Mouse (Mus musculus) G1E (cell line): Measurements from ENCODE around the gene Sis. TPM values are rescaled to one million over a fixed set of nuclear protein-coding genes. Genes with fewer than 3 reads are reported as not detected.

Experiments
- ATAC-seq: 2 replicates; pipeline ENCODE4 v1.8.0; 2016; ENCODE audit warnings: mild to moderate bottlenecking; ENCODE audit not compliant: insufficient number of reproducible peaks, poor library complexity, low FRiP score, severe bottlenecking; ENCODE audit errors: extremely low read depth
- DNase-seq: peaks from one replicate; pipeline ENCODE4 v3.0.0; 2012; ENCODE audit warnings: low spot score
- H3K27me3 ChIP-seq: 2 replicates; pipeline ENCODE4 v1.6.1; 2012; ENCODE audit warnings: mild to moderate bottlenecking, low read length, inconsistent platforms; ENCODE audit not compliant: insufficient read depth
- H3K36me3 ChIP-seq: replicated peaks from 2 replicates; pipeline ENCODE3; 2012; ENCODE audit warnings: mild to moderate bottlenecking, inconsistent platforms
- H3K4me1 ChIP-seq: 2 replicates; pipeline ENCODE4 v1.6.1; 2012; ENCODE audit warnings: low read depth, low read length, inconsistent platforms, mixed read lengths; ENCODE audit not compliant: insufficient read depth
- H3K4me3 ChIP-seq: 2 replicates; pipeline ENCODE4 v1.5.1; 2012; ENCODE audit warnings: low read depth, mild to moderate bottlenecking, inconsistent platforms, low read length, moderate library complexity, mixed read lengths
- H3K9me3 ChIP-seq: replicated peaks from 2 replicates; pipeline ENCODE4 v1.6.1; 2012; ENCODE audit warnings: inconsistent platforms
- CTCF ChIP-seq: IDR thresholded peaks from 2 replicates; pipeline ENCODE4 v1.5.1; 2012; ENCODE audit warnings: low read depth, low read length, inconsistent platforms, mixed read lengths
- GATA1 ChIP-seq: IDR thresholded peaks from 2 replicates; pipeline ENCODE4 v1.6.1; 2012; ENCODE audit warnings: borderline replicate concordance, low read length, inconsistent platforms, mixed read lengths
- GATA2 ChIP-seq: IDR thresholded peaks from 2 replicates; pipeline ENCODE4 v1.6.1; 2012; ENCODE audit warnings: low read depth, low read length, inconsistent platforms, borderline replicate concordance
- POLR2AphosphoS5 ChIP-seq: IDR thresholded peaks from 2 replicates; pipeline ENCODE4 v1.6.1; 2012; ENCODE audit warnings: low read depth, low read length, inconsistent platforms; ENCODE audit not compliant: insufficient replicate concordance
- TAL1 ChIP-seq: conservative IDR thresholded peaks from 2 replicates; pipeline ENCODE4 v1.6.1; 2012; ENCODE audit warnings: low read depth, low read length, inconsistent platforms, mixed read lengths
- polyA plus RNA-seq: library from polyadenylated mRNA; stranded (reverse); fragments of >175 nt; gene quantifications from 2 replicates; pipeline ENCODE4 v1.2.3, GENCODE M21; 2012
- total RNA-seq, 2 experiments: library from RNA; stranded (forward) in 1 of 2; stranded (reverse) in 1 of 2; fragments of 200-1000 nt in 1 of 2; fragments of >200 nt in 1 of 2; fragmentation: Nextera tagmentation in 1 of 2; gene quantifications; 2 replicates each; pipeline ENCODE4 v1.2.3; 2014 to 2017

The Sis gene
- total and polyA plus RNA-seq, 3 experiments: 0.14 to 10.2 (median 3.2) TPM

GRCm38 (mm10) chr3:72918919-72919526 lies 48.6 kb downstream of the Sis start:
- Histone ChIP-seq H3K36me3 (peaks cover 2% of the 10 kb centered on the region), H3K9me3 (no peaks in the 10 kb centered on the region), H3K4me1 (peaks cover 11% of the 10 kb centered on the region), H3K4me3 (no peak overlapping the region; the same call in 1 of the 2 replicates), H3K27me3 (no peaks in the 10 kb centered on the region)
- DNase-seq (peak; percentile 4), ATAC-seq (peak; percentile 90)
- no peak for TF ChIP-seq CTCF
- no peak for TF ChIP-seq TAL1
- no peak for TF ChIP-seq GATA2
- no peak for TF ChIP-seq POLR2AphosphoS5
- TF ChIP-seq GATA1: no peak

- TF ChIP-seq CTCF (no peak), GATA1 (no peak), POLR2AphosphoS5 (no peak), TAL1 (peak; percentile 56)
- no peaks in the 10 kb centered on the region for H3K9me3 ChIP-seq
- peak; percentile 93 for ATAC-seq
- no peaks in the 10 kb centered on the region for H3K27me3 ChIP-seq
- DNase-seq: peak; percentile 1
- no peaks in the 10 kb centered on the region for H3K36me3 ChIP-seq
- no peak overlapping the region for H3K4me3 ChIP-seq
- H3K4me1 ChIP-seq: peaks cover 30% of the 10 kb centered on the region
Measured at GRCm38 (mm10) chr3:72882501-72882900, 85.2 kb downstream of the Sis start.

- Histone ChIP-seq H3K9me3 (no peaks in the 10 kb centered on the region), H3K27me3 (no peaks in the 10 kb centered on the region), H3K4me1 (no peaks in the 10 kb centered on the region), H3K36me3 (no peaks in the 10 kb centered on the region), H3K4me3 (no peak overlapping the region)
- ATAC-seq (no peak), DNase-seq (no peak)
- TF ChIP-seq TAL1: no peak
Measured at GRCm38 (mm10) chr3:72868141-72868540, 99.5 kb downstream of the Sis start.

- no peaks in the 10 kb centered on the region for H3K27me3 ChIP-seq
- H3K9me3 ChIP-seq: no peaks in the 10 kb centered on the region
- H3K36me3 ChIP-seq: no peaks in the 10 kb centered on the region
- no peak overlapping the region for H3K4me3 ChIP-seq
- H3K4me1 ChIP-seq: no peaks in the 10 kb centered on the region
- ATAC-seq (no peak), DNase-seq (no peak)
- TF ChIP-seq POLR2AphosphoS5 (no peak), GATA2 (no peak), GATA1 (no peak), TAL1 (no peak), CTCF (no peak)
Measured at GRCm38 (mm10) chr3:72858738-72859137, 108.9 kb downstream of the Sis start.

GRCm38 (mm10) chr3:72855405-72855804 lies 112.3 kb downstream of the Sis start:
- ATAC-seq: no peak

GRCm38 (mm10) chr3:72840641-72841040 lies 127.0 kb downstream of the Sis start:
- Histone ChIP-seq H3K36me3 (no peaks in the 10 kb centered on the region), H3K4me1 (0 out of 2 replicates have a peak, but pooled peaks cover 2% of the 10 kb centered on the region), H3K9me3 (no peaks in the 10 kb centered on the region), H3K27me3 (no peaks in the 10 kb centered on the region), H3K4me3 (no peak overlapping the region)
- no peak; the same call in 1 of the 2 replicates for ATAC-seq
- no peak for DNase-seq
- TF ChIP-seq CTCF (no peak), GATA1 (no peak), GATA2 (no peak), TAL1 (no peak), POLR2AphosphoS5 (no peak)

More at GRCm38 (mm10) chr3:72855405-72855804, 112.3 kb downstream of the Sis start:
- H3K9me3 ChIP-seq: no peaks in the 10 kb centered on the region
- TF ChIP-seq TAL1 (no peak), POLR2AphosphoS5 (no peak), CTCF (no peak), GATA1 (no peak), GATA2 (no peak)
- no peak for DNase-seq
- H3K36me3 ChIP-seq: no peaks in the 10 kb centered on the region
- no peaks in the 10 kb centered on the region for H3K27me3 ChIP-seq
- no peak overlapping the region for H3K4me3 ChIP-seq
- no peaks in the 10 kb centered on the region for H3K4me1 ChIP-seq

Other genes starting within 250 kb of the Sis start
- not detected in 2 replicates for gene Slitrk3, start 89.9 kb upstream of the Sis start, total RNA-seq (2014; fragmentation: Nextera tagmentation)
- 0.05 and 0.06 TPM in 2 replicates for gene Slitrk3, start 89.9 kb upstream of the Sis start, total RNA-seq (2017)
- gene Slitrk3, start 89.9 kb upstream of the Sis start, polyA plus RNA-seq: not detected in 2 replicates